Mouse (Mus musculus): Measurements from ENCODE around the gene Fibcd1. TPM values are rescaled to one million over a fixed set of nuclear protein-coding genes. Genes with fewer than 3 reads are reported as not detected.

Fibcd1 gene
- polyA plus RNA-seq, 1 experiment from 2014 or later, result 4.4 TPM

DNA sequence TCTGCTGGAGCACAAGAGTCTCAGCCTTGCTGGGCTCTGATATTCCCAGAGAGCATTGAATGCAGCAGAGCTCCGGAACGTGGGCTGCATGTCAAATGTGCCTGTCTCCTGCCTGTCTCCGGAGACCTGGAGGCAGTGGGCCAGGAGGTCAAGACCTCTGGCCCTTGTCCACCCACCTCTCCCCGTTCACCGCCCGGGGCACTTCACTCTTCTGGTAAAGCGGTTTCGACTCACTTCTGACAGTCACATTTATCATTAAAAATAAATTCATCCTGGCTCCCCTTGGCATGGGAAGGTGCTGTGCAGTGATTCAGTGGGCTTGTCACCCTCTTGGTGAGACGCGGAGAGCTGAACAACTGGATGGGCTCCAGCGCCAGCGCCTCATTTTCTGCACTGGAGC is 4.3 kb upstream of the Fibcd1 start:
- no peak for ATAC-seq (ENCODE audit: low FRiP score)
- Histone ChIP-seq H3K9ac (no peak overlapping the region), H3K4me3 (no peak overlapping the region), H3K9me3 (replicated peaks) (no peaks in the 10 kb centered on the region), H3K4me2 (replicated peaks) (no peak overlapping the region), H3K4me1 (peaks cover 28% of the 10 kb centered on the region), H3K36me3 (no peaks in the 10 kb centered on the region), H3K27me3 (peaks cover 34% of the 10 kb centered on the region), H3K27ac (no peak overlapping the region)
- 25% methylated on average over 12 of the region's 12 CpGs for WGBS

DNA sequence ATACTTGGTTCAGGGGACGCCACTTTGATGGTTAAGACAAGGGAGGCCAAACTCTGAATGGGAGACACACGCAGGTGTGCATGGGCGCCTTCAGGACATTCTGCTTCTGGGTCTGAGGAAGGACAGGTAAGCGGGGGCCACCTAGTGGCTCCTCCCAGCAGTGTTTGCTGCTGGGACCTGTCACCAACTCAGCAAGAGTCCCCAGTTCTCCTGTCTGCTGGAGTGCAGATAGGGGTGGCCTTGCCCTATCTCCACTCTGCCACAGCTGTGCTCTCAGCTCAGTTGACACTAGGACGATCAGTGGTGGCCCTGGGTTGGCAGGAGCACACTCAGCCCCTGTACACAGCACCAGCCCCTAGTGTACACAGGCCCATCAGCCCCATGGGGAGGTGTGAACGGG is 2.1 kb upstream of the Fibcd1 start:
- 22% methylated on average over 6 of the region's 6 CpGs for whole genome bisulfite sequencing
- H3K4me3 ChIP-seq, result no peak overlapping the region
- peaks cover 56% of the 10 kb centered on the region for H3K27me3 ChIP-seq
- no peak overlapping the region for H3K9ac ChIP-seq
- no peaks in the 10 kb centered on the region for H3K36me3 ChIP-seq
- no peak overlapping the region for H3K27ac ChIP-seq
- no peak for ATAC-seq (ENCODE audit: low FRiP score)
- H3K9me3 ChIP-seq (replicated peaks), result no peaks in the 10 kb centered on the region
- no peak overlapping the region for H3K4me2 ChIP-seq (replicated peaks)
- peaks cover 25% of the 10 kb centered on the region for H3K4me1 ChIP-seq

DNA sequence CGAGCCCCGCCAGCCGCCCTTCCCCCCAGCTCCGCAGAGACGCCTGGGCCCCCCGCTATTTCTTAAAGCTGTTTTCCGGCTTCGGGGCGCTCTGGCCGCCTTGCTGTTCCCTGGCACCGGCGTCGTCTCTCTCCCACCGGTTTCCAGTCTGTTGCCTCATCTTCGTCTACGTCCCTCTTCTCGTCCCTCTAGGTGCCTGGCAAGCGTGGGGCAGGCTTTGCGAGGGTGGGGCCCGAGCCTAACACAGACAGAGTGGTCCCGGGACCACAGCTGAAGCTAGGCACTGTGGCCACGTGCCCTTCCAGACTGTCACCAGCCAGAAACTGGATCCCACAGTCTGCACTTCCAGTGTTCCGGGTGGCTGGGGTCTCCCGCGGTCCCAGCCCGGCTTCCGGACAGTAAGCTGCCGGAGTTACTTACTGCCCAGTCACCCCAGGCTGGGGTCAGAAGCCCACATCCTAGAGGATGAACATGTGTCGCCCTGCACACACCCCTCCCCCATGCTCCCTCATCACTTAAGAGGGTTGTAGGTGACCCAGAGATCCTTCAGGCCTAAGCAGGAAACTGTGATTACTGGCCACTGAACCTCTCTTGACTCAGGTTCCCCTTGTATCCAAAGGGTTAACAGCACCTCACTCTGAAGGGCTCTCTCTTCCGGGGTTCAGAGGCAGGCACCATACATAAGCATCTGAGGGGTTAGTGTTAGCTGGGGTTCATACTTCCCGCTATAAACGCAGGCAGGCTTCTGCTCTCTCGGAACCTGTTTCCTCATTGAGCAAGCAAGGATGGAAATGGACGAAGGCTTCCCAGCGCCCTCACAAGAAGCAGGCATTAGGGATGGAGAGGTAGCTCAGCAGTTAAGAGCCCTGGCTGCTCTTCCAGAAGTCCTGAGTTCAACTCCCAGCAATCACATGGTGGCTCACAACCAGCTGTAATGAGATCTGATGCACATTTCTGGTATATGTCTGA is 1.2 kb upstream of the Fibcd1 start:
- Histone ChIP-seq H3K27me3 (peaks cover 62% of the 10 kb centered on the region), H3K36me3 (no peaks in the 10 kb centered on the region), H3K9me3 (replicated peaks) (no peaks in the 10 kb centered on the region), H3K27ac (no peak overlapping the region), H3K4me1 (peaks cover 25% of the 10 kb centered on the region), H3K9ac (peak overlapping the region; percentile 64; the same call in 1 of the 2 replicates), H3K4me3 (peak overlapping the region; percentile 47), H3K4me2 (replicated peaks) (peak overlapping the region; percentile 80)
- WGBS, result 3% methylated on average over 35 of the region's 35 CpGs
- no peak for ATAC-seq (ENCODE audit: low FRiP score)

DNA sequence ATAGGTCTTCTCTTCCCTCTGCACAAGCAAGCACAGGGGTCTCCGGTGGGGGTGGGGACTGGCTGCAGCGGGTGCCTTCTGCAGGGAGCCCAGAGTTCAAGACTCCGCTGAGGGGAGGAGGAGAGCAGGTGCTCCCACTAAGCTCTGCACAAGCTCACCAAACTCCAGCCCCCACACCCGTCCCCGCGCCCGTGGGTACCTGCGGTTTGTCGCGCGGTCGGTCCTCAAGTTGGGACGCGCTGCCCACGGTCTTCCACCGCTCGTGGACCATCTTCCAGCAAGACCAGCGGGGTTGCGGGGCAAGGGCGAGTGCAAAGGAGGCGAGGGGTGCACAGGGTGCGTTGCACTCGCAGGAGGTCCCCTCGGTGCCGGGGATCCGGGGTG is 301 bp downstream of the Fibcd1 start:
- Histone ChIP-seq H3K27ac (no peak overlapping the region), H3K9ac (peak overlapping the region; percentile 64), H3K36me3 (no peaks in the 10 kb centered on the region), H3K4me1 (peaks cover 25% of the 10 kb centered on the region), H3K4me2 (replicated peaks) (peak overlapping the region; percentile 80), H3K27me3 (peaks cover 71% of the 10 kb centered on the region), H3K9me3 (replicated peaks) (no peaks in the 10 kb centered on the region), H3K4me3 (peak overlapping the region; percentile 47)
- ATAC-seq (ENCODE audit: low FRiP score), result no peak
- 5% methylated on average over 26 of the region's 26 CpGs for WGBS

DNA sequence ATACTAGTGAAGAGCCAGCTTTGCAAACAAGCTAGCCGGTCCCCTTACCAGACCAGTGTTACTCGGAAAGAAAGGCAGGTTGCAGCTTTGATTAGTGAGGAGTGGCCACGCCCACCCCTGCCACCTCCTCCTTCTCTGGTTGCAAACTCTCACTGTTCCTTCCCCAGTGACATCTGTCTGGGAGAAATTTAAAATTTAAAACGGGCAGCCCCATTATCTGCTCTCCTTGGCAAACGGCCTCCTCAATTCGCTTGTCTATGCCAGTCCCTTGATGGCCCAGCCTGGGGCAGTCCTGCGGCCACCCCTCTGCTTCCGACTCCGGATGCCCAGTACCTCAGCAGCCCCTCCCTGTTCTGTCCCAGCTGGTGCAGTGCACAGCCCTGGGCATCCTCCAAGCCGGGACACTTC is 1.1 kb downstream of the Fibcd1 start:
- peak; percentile 82 for ATAC-seq (ENCODE audit: low FRiP score)
- Histone ChIP-seq H3K27me3 (peaks cover 71% of the 10 kb centered on the region), H3K9me3 (replicated peaks) (no peaks in the 10 kb centered on the region), H3K4me2 (replicated peaks) (peak overlapping the region; percentile 80; the same call in 1 of the 2 replicates), H3K36me3 (no peaks in the 10 kb centered on the region), H3K4me1 (peaks cover 22% of the 10 kb centered on the region), H3K27ac (peak overlapping the region; percentile 35; the same call in 1 of the 2 replicates), H3K4me3 (peak overlapping the region; percentile 5; the same call in 1 of the 2 replicates), H3K9ac (no peak overlapping the region)
- WGBS, result 1% methylated on average over 10 of the region's 10 CpGs

DNA sequence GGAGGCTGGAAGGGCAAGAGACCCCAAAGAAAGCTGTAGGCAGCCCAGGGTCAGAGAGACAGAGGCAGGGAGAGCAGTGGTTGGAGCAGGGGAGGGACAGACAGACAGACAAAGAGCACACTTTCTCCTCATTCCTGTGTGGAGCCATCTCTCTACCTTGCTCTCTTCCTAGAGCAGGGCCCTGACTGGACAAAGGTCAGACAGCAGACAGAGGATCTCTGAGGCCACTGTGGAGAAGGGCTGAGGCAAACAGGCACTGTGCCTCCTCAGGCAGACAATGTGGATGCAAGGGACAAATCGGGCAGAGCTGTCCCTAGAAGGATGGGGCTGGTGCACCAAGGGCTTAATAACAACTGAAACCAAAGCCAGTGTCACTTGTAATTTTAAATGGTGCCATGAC is 6.9 kb downstream of the Fibcd1 start:
- H3K4me3 ChIP-seq, result no peak overlapping the region
- no peak overlapping the region for H3K4me2 ChIP-seq (replicated peaks)
- WGBS, result 46% methylated on average over 1 of the region's 1 CpGs
- no peak overlapping the region for H3K9ac ChIP-seq
- ATAC-seq (ENCODE audit: low FRiP score), result no peak
- peaks cover 44% of the 10 kb centered on the region for H3K27me3 ChIP-seq
- peaks cover 14% of the 10 kb centered on the region for H3K4me1 ChIP-seq
- H3K27ac ChIP-seq, result no peak overlapping the region
- no peaks in the 10 kb centered on the region for H3K36me3 ChIP-seq
- H3K9me3 ChIP-seq (replicated peaks), result no peaks in the 10 kb centered on the region

DNA sequence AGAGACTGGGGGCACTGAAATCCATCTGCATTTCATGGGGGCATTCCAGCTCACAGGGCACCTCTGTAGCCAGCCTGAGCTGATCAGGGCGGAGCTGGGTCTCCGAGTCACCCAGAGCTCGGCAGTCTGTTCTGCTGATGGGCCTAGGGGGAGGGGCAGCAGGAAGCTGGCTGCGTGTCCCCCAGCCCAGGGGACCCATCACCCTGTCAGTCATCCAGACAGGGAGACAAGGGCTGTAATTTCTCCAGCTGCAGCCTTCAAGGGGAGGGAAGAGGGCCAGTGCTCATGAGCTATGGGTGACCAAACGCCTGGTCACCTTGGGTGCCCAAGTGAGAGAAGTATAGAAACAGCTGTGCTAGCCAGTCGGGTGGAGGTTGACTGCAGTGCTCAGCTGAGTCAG is 8.8 kb downstream of the Fibcd1 start:
- H3K4me2 ChIP-seq (replicated peaks), result no peak overlapping the region
- H3K4me3 ChIP-seq, result no peak overlapping the region
- H3K4me1 ChIP-seq, result peaks cover 14% of the 10 kb centered on the region
- H3K9ac ChIP-seq, result no peak overlapping the region
- H3K36me3 ChIP-seq, result no peaks in the 10 kb centered on the region
- H3K9me3 ChIP-seq (replicated peaks), result no peaks in the 10 kb centered on the region
- peaks cover 29% of the 10 kb centered on the region for H3K27me3 ChIP-seq
- WGBS, result 27% methylated on average over 6 of the region's 6 CpGs
- 0 out of 2 replicates have a peak, but pooled peaks have one; percentile 31 for ATAC-seq (ENCODE audit: low FRiP score)
- no peak overlapping the region for H3K27ac ChIP-seq

DNA sequence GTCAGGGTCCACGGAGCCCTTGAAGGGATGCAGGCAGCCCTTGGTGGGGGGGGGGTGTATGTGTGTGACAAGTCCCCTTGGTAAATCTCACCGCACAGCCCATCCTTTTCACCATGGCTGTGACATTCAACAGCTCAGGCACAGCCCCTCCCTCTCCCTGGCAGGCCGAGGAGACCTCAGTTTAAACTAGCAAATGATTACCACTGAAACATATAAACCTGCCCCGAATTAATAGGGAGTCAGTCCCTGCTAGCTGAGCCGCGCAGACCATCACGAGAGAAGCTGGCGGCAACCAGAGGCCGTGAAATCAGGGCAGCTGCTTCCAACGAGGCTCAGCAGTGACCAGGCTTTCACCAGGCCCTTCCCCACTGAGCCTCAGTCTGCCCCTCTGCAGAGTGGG is 9.7 kb downstream of the Fibcd1 start:
- no peak overlapping the region for H3K4me2 ChIP-seq (replicated peaks)
- H3K9ac ChIP-seq, result no peak overlapping the region
- 45% methylated on average over 10 of the region's 10 CpGs for WGBS
- H3K9me3 ChIP-seq (replicated peaks), result no peaks in the 10 kb centered on the region
- no peaks in the 10 kb centered on the region for H3K36me3 ChIP-seq
- ATAC-seq (ENCODE audit: low FRiP score), result no peak
- peaks cover 21% of the 10 kb centered on the region for H3K27me3 ChIP-seq
- H3K4me3 ChIP-seq, result no peak overlapping the region
- H3K4me1 ChIP-seq, result peaks cover 14% of the 10 kb centered on the region
- H3K27ac ChIP-seq, result no peak overlapping the region

DNA sequence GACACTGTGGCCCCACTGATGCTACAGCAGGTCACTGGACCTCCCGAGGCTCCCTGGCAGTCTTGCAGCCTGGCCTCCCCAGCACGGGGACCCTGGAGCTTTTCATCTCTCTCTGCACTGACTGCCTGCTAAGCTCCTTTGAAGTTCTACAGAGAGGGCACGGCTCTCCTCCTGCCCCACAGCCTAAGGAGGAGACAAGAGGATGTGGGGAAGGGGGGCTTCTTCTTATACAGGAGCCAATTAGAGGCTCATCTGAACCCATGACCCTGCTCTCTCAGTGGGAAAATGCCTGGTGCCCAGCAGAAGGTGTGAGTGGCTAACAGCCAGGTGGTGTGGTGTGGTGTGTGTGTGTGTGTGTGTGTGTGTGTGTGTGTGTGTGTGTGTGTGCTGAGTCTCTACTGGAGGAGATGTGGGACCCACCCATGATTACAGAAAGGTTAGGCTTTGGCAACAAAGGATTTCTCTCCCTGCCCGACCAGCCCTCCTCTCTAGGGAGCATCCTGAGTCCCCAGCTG is 17.4 kb downstream of the Fibcd1 start:
- Histone ChIP-seq H3K27ac (0 out of 2 replicates have a peak overlapping the region, but pooled peaks have one; percentile 18), H3K36me3 (no peaks in the 10 kb centered on the region), H3K4me1 (peaks cover 32% of the 10 kb centered on the region), H3K4me2 (replicated peaks) (no peak overlapping the region), H3K27me3 (no peaks in the 10 kb centered on the region; the same call in 1 of the 2 replicates), H3K9ac (no peak overlapping the region), H3K9me3 (replicated peaks) (no peaks in the 10 kb centered on the region), H3K4me3 (no peak overlapping the region)
- WGBS, result 10% methylated on average over 4 of the region's 4 CpGs
- no peak for ATAC-seq (ENCODE audit: low FRiP score)

DNA sequence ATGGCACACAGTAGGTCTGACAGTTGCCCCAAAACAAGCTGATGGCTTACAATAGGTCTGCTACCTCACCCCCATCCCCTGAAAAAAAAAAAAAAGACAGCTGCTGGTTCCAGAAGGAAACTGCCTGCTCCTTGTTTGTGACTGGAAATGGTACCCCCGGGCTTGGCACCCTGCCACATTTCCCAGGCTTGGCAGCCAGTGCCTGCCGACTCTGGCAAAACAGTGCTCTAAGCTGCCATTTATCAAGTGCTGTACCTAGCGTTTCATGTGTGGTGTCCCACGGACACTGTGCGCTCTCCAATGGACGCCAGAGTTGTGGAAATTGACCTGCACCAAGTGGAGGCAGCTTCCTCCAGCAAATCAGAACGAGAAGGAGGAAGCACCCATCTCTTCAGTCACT is 17.9 kb downstream of the Fibcd1 start:
- no peak overlapping the region for H3K9ac ChIP-seq
- ATAC-seq (ENCODE audit: low FRiP score), result no peak
- no peaks in the 10 kb centered on the region for H3K36me3 ChIP-seq
- no peak overlapping the region for H3K4me2 ChIP-seq (replicated peaks)
- peaks cover 37% of the 10 kb centered on the region for H3K4me1 ChIP-seq
- H3K27me3 ChIP-seq, result no peaks in the 10 kb centered on the region
- no peak overlapping the region for H3K4me3 ChIP-seq
- H3K9me3 ChIP-seq (replicated peaks), result no peaks in the 10 kb centered on the region
- 60% methylated on average over 7 of the region's 7 CpGs for WGBS
- H3K27ac ChIP-seq, result 0 out of 2 replicates have a peak overlapping the region, but pooled peaks have one; percentile 18

DNA sequence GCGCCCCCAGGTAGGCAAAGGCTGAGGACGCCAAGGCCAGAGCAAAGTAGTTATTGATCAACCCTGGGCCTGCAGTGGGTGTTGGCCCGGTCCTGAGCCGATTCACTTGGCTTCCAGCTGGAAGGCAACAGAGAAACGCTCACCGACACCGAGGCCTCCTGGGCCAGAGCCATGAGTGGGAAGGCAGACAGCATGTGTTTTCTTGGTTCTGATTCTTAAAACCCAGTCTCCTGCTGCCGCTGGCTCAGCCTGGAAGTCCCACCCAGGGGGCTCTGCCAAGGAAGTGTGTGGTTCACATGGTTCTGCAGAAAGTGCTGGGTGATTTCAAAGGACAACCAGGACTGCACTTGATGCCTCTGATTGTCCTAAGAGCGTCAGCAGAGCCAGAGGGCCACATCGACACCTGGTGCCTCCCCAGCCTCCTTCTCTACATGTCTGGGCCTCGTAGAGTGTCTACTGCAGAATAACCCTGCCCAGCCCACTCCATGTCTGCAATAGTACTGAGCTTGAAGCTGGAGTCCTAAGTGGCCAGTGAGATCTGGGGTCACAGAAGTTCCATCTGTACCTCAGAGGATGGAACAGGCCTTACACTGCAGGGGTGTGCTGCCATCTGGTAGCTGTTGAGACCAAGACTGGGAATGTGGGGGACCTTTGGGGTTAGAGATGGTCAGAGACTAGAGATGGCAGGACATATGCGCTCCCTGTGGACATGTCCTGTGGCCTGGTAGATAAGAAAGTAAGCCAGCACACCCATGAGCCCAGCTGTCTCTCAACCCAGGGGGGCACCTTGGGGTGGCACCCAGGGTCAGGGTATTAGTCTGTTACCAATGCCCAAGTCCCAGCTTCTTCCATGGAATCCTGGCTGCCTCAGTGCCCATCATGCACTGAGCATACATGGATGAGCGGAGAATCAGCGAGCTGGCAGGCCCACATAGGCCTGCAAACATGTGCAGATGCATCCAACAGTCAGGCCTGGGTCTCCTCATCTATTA is 19.4 kb downstream of the Fibcd1 start:
- WGBS, result 86% methylated on average over 14 of the region's 14 CpGs
- Histone ChIP-seq H3K4me3 (no peak overlapping the region), H3K27ac (no peak overlapping the region), H3K4me2 (replicated peaks) (no peak overlapping the region), H3K36me3 (no peaks in the 10 kb centered on the region), H3K9ac (no peak overlapping the region), H3K9me3 (replicated peaks) (no peaks in the 10 kb centered on the region), H3K27me3 (peaks cover 8% of the 10 kb centered on the region), H3K4me1 (peaks cover 50% of the 10 kb centered on the region)
- no peak for ATAC-seq (ENCODE audit: low FRiP score)

DNA sequence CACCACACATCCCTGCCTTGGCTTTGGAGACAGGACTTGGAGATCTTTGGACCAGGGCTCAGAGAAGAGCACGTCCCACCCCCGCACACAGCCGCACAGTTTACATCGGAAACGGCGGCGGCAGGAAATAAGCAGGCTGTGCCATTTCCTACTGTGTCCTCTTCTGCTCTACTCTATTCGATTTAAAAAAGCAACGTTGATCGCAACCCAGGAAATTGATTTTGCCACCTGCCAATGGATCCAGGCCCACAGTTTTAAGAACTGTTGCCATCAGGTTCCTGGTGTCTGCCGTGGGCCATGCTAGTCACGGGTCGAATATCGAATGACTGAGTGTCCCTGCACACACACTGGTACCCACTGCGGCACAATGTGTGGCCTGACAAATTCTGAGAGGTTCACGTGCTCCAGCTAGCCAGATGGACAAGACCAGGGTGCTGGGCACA is 20.3 kb downstream of the Fibcd1 start:
- no peak overlapping the region for H3K4me3 ChIP-seq
- H3K9ac ChIP-seq, result no peak overlapping the region
- 86% methylated on average over 16 of the region's 16 CpGs for WGBS
- H3K9me3 ChIP-seq (replicated peaks), result no peaks in the 10 kb centered on the region
- H3K27me3 ChIP-seq, result peaks cover 14% of the 10 kb centered on the region
- H3K36me3 ChIP-seq, result no peaks in the 10 kb centered on the region
- ATAC-seq (ENCODE audit: low FRiP score), result no peak
- no peak overlapping the region for H3K27ac ChIP-seq
- peaks cover 48% of the 10 kb centered on the region for H3K4me1 ChIP-seq
- H3K4me2 ChIP-seq (replicated peaks), result no peak overlapping the region
